Mouse (Mus musculus): ENCODE measurements at regions not wholly inside any gene's neighbourhood (a gene's known extent, or its start where the extent isn't known, plus 50 kb on each side); places are given as distances from the start of the nearest gene placed in this dataset.

- WGBS = 31% methylated on average over 15 of the region's 15 CpGs
- H3K27me3 ChIP-seq = no peaks in the 10 kb centered on the region
- no peaks in the 10 kb centered on the region for H3K9me3 ChIP-seq
- H3K27ac ChIP-seq = peak overlapping the region; percentile 68
- no peak overlapping the region for H3K4me3 ChIP-seq
- H3K4me1 ChIP-seq = peaks cover 67% of the 10 kb centered on the region
- 0 out of 2 replicates have a peak, but pooled peaks have one; percentile 8 for ATAC-seq (ENCODE audit: insufficient number of reproducible peaks, insufficient read depth, low FRiP score, low TSS enrichment, low read depth)
- H3K4me2 ChIP-seq = no peak overlapping the region
- no peaks in the 10 kb centered on the region for H3K36me3 ChIP-seq
- H3K9ac ChIP-seq = no peak overlapping the region; the same call in 1 of the 2 replicates
Measured at GRCm38 (mm10) chr2:166489041-166489872, 224.4 kb downstream of the Prex1 start.

- Histone ChIP-seq H3K4me1 (peaks cover 68% of the 10 kb centered on the region), H3K9me3 (no peaks in the 10 kb centered on the region), H3K27me3 (no peaks in the 10 kb centered on the region), H3K9ac (no peak overlapping the region), H3K27ac (peak overlapping the region; percentile 57), H3K4me3 (no peak overlapping the region), H3K4me2 (no peak overlapping the region), H3K36me3 (no peaks in the 10 kb centered on the region)
- ATAC-seq (ENCODE audit: insufficient number of reproducible peaks, insufficient read depth, low FRiP score, low TSS enrichment, low read depth) = 0 out of 2 replicates have a peak, but pooled peaks have one; percentile 32
- whole genome bisulfite sequencing = 81% methylated on average over 15 of the region's 15 CpGs
Measured at GRCm38 (mm10) chr2:166487688-166488087, 225.9 kb downstream of the Prex1 start.

- no peak overlapping the region for H3K4me3 ChIP-seq
Measured at GRCm38 (mm10) chr2:166485788-166486187, 227.8 kb downstream of the Prex1 start.

GRCm38 (mm10) chr2:166485361-166485760 lies 228.3 kb downstream of the Prex1 start:
- Histone ChIP-seq H3K4me1 (peaks cover 58% of the 10 kb centered on the region), H3K27ac (0 out of 2 replicates have a peak overlapping the region, but pooled peaks have one; percentile 28), H3K9ac (no peak overlapping the region), H3K4me2 (no peak overlapping the region), H3K9me3 (no peaks in the 10 kb centered on the region), H3K27me3 (no peaks in the 10 kb centered on the region), H3K4me3 (no peak overlapping the region), H3K36me3 (no peaks in the 10 kb centered on the region)
- WGBS = 73% methylated on average over 6 of the region's 6 CpGs
- ATAC-seq (ENCODE audit: insufficient number of reproducible peaks, insufficient read depth, low FRiP score, low TSS enrichment, low read depth) = no peak

More at GRCm38 (mm10) chr2:166485788-166486187, 227.8 kb downstream of the Prex1 start:
- Histone ChIP-seq H3K9ac (no peak overlapping the region), H3K4me2 (no peak overlapping the region), H3K9me3 (no peaks in the 10 kb centered on the region), H3K27me3 (no peaks in the 10 kb centered on the region), H3K4me1 (peaks cover 62% of the 10 kb centered on the region), H3K36me3 (no peaks in the 10 kb centered on the region), H3K27ac (no peak overlapping the region)
- no peak for ATAC-seq (ENCODE audit: insufficient number of reproducible peaks, insufficient read depth, low FRiP score, low TSS enrichment, low read depth)
- whole genome bisulfite sequencing = 76% methylated on average over 4 of the region's 4 CpGs

GRCm38 (mm10) chr2:166483617-166484319 lies 229.9 kb downstream of the Prex1 start:
- Histone ChIP-seq H3K9ac (no peak overlapping the region), H3K27ac (peak overlapping the region; percentile 71; the same call in 1 of the 2 replicates), H3K9me3 (no peaks in the 10 kb centered on the region), H3K4me2 (no peak overlapping the region), H3K27me3 (no peaks in the 10 kb centered on the region), H3K36me3 (no peaks in the 10 kb centered on the region), H3K4me1 (peaks cover 46% of the 10 kb centered on the region), H3K4me3 (no peak overlapping the region)
- ATAC-seq (ENCODE audit: insufficient number of reproducible peaks, insufficient read depth, low FRiP score, low TSS enrichment, low read depth) = no peak
- 87% methylated on average over 6 of the region's 6 CpGs for WGBS

- H3K27me3 ChIP-seq = no peaks in the 10 kb centered on the region
- H3K9me3 ChIP-seq = no peaks in the 10 kb centered on the region
- H3K4me1 ChIP-seq = peaks cover 38% of the 10 kb centered on the region
- H3K27ac ChIP-seq = peak overlapping the region; percentile 71
- H3K4me3 ChIP-seq = no peak overlapping the region
- WGBS = 31% methylated on average over 14 of the region's 14 CpGs
- no peak overlapping the region for H3K4me2 ChIP-seq
- H3K36me3 ChIP-seq = no peaks in the 10 kb centered on the region
- 0 out of 2 replicates have a peak overlapping the region, but pooled peaks have one; percentile 22 for H3K9ac ChIP-seq
- no peak for ATAC-seq (ENCODE audit: insufficient number of reproducible peaks, insufficient read depth, low FRiP score, low TSS enrichment, low read depth)
Measured at GRCm38 (mm10) chr2:166482720-166483616, 230.7 kb downstream of the Prex1 start.

GRCm38 (mm10) chr2:166481774-166482173 lies 231.9 kb downstream of the Prex1 start:
- Histone ChIP-seq H3K27me3 (no peaks in the 10 kb centered on the region), H3K4me3 (no peak overlapping the region), H3K27ac (no peak overlapping the region), H3K4me2 (no peak overlapping the region), H3K9ac (no peak overlapping the region), H3K4me1 (peaks cover 33% of the 10 kb centered on the region), H3K36me3 (no peaks in the 10 kb centered on the region), H3K9me3 (no peaks in the 10 kb centered on the region)
- WGBS = 90% methylated on average over 7 of the region's 7 CpGs
- ATAC-seq (ENCODE audit: insufficient number of reproducible peaks, insufficient read depth, low FRiP score, low TSS enrichment, low read depth) = no peak

GRCm38 (mm10) chr2:166481362-166481761 lies 232.3 kb downstream of the Prex1 start:
- Histone ChIP-seq H3K4me1 (peaks cover 29% of the 10 kb centered on the region), H3K27ac (no peak overlapping the region), H3K4me3 (no peak overlapping the region), H3K9ac (no peak overlapping the region), H3K36me3 (no peaks in the 10 kb centered on the region), H3K9me3 (no peaks in the 10 kb centered on the region), H3K4me2 (no peak overlapping the region), H3K27me3 (no peaks in the 10 kb centered on the region)
- WGBS = 74% methylated on average over 6 of the region's 6 CpGs
- no peak for ATAC-seq (ENCODE audit: insufficient number of reproducible peaks, insufficient read depth, low FRiP score, low TSS enrichment, low read depth)

- no peak for ATAC-seq (ENCODE audit: insufficient number of reproducible peaks, insufficient read depth, low FRiP score, low TSS enrichment, low read depth)
- Histone ChIP-seq H3K27ac (no peak overlapping the region), H3K4me1 (peaks cover 28% of the 10 kb centered on the region), H3K4me2 (no peak overlapping the region), H3K27me3 (no peaks in the 10 kb centered on the region), H3K9me3 (no peaks in the 10 kb centered on the region), H3K9ac (no peak overlapping the region), H3K4me3 (no peak overlapping the region), H3K36me3 (no peaks in the 10 kb centered on the region)
- 76% methylated on average over 5 of the region's 5 CpGs for WGBS
Measured at GRCm38 (mm10) chr2:166480883-166481282, 232.7 kb downstream of the Prex1 start.

GRCm38 (mm10) chr2:166476953-166477352 lies 236.7 kb downstream of the Prex1 start:
- 85% methylated on average over 6 of the region's 6 CpGs for WGBS

GRCm38 (mm10) chr2:166475624-166476023 lies 238.0 kb downstream of the Prex1 start:
- Histone ChIP-seq H3K4me2 (no peak overlapping the region), H3K27me3 (no peaks in the 10 kb centered on the region), H3K9me3 (no peaks in the 10 kb centered on the region), H3K27ac (no peak overlapping the region), H3K4me3 (no peak overlapping the region), H3K36me3 (no peaks in the 10 kb centered on the region), H3K4me1 (peaks cover 22% of the 10 kb centered on the region), H3K9ac (no peak overlapping the region)
- WGBS = 65% methylated on average over 4 of the region's 4 CpGs
- 0 out of 2 replicates have a peak, but pooled peaks have one; percentile 48 for ATAC-seq (ENCODE audit: insufficient number of reproducible peaks, insufficient read depth, low FRiP score, low TSS enrichment, low read depth)

More at GRCm38 (mm10) chr2:166476953-166477352, 236.7 kb downstream of the Prex1 start:
- Histone ChIP-seq H3K4me2 (no peak overlapping the region), H3K9me3 (no peaks in the 10 kb centered on the region), H3K9ac (no peak overlapping the region), H3K36me3 (no peaks in the 10 kb centered on the region), H3K4me1 (peaks cover 21% of the 10 kb centered on the region), H3K27ac (no peak overlapping the region), H3K27me3 (no peaks in the 10 kb centered on the region), H3K4me3 (no peak overlapping the region)
- ATAC-seq (ENCODE audit: insufficient number of reproducible peaks, insufficient read depth, low FRiP score, low TSS enrichment, low read depth) = no peak

All from embryonic facial prominence, embryonic 13.5 days (tissue).